Mouse (Mus musculus) frontal cortex, postnatal 36 days (tissue): ENCODE data around the gene Nup214.
A peak's percentile ranks its signal among the peaks of the same experiment; 100 is the strongest.
"Not testable (repeated sequence)": the region's sequence is repeated elsewhere in the genome, so short reads cannot be mapped to it uniquely, and the experiment has no call there.

Experiments
- DNase-seq, 2 experiments: peaks; one replicate each; pipeline ENCODE4 v3.0.0; 2022; ENCODE audit warnings: low spot score in 2 of 2

Gene Nup214

DNA sequence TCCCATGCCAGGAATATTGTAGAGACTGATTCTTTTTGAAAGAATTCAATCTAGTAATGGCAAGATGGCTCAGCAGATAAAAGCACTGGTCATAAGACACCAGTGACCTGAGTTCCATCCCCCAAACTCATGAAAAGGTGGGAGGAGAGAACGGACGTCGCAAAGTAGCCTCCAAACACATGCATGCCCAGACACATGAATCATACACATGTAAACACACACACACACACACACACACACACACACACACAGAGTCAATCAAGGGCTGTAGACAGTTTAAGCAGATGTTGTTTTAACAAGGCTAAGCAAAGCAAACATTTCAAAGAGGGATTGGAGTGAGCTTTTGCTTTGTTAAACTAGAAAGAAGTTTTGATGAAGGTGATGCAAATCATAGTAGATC lies 10.0 kb upstream of the Nup214 start:
- no peak for DNase-seq

DNA sequence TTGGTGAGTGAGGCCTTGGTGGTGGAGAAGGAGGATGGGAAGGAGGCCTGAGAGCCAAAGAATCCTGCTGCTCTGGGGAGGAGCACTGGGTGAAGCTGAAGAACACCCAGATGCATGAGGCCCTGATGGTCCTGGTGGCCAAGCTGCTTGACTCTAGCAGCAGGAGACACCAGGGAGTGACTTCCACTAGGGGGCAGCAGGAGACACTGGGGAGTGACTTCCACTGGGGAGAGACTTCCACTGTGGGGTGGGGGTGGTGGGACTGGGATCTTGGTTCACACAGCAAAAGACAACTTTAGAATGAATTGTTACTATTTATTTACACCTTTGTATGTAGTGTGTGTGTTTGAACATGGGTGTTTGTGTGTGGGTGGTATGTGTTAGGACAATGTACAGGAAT lies 9.1 kb upstream of the Nup214 start:
- DNase-seq, result peak in 1 of 2 experiments; percentile 14

DNA sequence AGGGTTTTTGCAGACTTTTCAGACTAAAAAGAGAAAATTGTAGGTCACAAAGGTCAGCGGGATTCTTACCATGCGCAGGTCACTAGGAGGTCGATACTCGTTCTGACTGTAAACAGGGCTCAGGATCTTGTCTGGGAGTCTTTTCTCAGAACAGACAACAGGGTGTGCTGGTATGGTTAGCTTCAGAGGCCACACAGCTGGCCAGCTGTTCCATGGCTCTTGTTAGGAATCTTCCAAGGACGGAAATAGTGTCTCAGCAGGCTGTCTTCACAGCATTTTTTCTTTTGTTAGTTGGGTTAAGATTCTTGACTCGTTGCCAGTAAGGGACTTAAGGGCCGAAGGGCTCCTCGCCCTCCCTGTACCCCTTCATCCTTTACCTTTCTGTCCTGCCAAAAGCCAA lies 7.4 kb upstream of the Nup214 start:
- DNase-seq, result no peak

- DNase-seq, result no peak
Measured at GRCm38 (mm10) chr2:31972589-31972988, 1.6 kb upstream of the Nup214 start.

GRCm38 (mm10) chr2:31974809-31975371 lies 654 bp downstream of the Nup214 start:
- no peak for DNase-seq

DNA sequence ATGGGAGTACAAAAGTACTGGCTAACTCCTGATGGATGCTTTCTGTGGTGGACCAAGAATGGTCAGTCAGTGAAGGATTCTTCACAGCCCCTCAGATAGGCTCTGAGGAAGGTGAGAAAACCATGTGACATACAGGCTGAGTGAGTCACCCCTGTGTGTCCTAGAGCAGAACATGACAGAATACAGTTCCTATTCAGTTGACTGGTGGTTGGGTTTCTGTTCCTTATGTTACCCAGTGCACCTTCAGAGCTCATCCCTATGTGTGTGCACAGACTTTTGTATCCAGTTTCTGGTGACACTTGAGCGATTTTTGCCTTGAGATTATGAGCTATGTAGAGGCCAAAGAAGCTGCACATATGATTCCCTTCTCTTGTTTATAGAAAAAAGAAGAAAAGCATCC lies 13.5 kb downstream of the Nup214 start:
- no peak for DNase-seq

DNA sequence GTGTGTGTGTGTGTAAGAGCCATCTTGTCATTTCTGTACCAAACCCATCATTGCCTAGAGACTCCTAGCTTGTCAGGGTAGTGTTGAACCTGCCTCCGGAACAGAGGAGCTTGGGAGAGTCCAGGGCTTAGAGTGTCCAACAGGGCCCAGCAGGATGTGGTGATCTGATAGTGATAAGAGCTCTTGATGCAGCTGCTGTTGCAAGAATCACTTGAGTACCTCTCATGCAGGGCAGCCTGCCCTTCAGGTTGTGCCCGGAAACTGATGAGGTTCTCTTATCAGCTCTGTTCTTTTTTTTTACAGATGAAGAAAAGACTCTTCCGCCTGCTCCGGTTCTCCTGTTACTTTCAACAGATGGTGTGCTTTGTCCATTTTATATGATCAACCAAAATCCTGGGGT lies 16.7 kb downstream of the Nup214 start:
- no peak for DNase-seq

GRCm38 (mm10) chr2:31994896-31995295 lies 20.7 kb downstream of the Nup214 start:
- no peak for DNase-seq

- peak; percentile 74 to 80 for DNase-seq
Measured at GRCm38 (mm10) chr2:31996060-31996459, 21.8 kb downstream of the Nup214 start.

DNA sequence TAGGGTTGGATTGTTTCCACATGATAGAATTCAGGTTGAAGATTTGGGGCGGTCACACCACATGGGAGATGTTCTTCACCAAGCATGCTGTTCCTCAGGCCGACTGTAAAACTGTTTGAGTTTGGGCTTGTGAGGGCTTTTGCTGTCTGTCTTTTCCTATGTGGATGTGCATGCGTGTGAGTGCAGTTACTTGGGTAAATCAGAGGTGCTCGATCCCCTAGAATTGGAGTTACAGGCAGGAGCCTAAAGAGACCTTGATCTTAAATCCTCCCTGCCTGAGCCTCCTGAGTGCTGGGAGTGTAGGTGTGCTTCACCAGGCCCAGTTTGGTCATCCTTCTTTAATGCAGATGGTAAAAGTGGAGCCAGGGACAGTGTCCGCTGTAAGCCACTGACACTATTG lies 23.3 kb downstream of the Nup214 start:
- no peak for DNase-seq

DNA sequence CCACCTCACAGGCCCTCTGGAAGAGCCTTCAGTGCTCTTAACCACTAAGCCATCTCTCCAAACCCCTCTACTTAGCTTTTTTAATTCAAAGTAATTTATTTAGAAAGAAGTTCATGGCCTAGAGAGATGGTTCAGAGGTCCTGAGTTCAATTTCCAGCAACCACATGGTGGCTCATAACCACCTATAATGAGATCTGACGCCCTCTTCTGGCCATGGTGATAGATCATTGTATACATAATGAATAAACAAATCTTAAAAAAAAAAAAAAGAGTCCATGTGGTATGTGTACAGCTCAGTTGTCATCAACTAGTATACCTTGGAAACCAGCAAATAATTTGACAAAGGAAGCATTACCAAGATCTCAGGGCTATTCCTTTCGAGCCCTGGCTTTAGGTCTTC lies 24.2 kb downstream of the Nup214 start:
- no peak for DNase-seq

DNA sequence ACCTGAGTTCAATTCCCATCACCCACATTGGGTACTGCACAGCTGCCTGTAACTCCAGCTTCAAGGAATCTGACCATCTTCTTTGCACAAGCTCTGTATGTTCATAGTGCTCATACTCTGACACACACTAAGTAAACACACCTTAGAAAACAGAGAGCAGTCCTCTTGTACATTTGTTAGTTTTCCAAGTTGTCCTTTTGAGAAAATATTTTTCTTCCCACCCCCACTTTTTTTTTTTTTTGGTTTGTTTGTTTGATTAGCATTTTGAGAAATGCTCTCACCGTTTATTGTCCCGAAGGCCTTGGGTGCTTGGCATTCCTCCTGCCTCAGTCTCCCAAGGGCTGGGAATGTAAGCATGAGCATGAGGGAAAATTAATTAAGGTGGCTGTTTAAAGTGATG lies 34.1 kb downstream of the Nup214 start:
- DNase-seq, result no peak

GRCm38 (mm10) chr2:32008716-32009115 lies 34.5 kb downstream of the Nup214 start:
- DNase-seq, result no peak

DNA sequence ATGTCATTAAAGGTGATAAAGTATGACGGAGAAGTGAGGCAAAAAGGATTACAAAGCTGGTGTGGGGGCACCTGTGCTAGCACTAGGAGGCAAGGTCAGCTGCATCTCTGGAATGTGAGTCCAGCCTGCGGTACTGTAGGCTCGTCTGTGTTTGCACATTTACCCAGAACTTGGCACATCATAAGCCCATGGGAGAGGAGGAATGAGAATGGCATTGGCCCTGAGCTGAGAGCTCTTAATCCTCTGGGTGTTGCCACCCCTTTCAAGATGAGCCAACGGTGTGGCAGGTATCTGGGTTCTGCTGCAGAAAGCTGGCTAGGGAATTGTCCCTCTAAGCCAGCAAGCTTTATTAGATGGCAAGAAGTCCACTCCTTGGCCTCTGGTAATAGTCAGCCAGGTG lies 45.5 kb downstream of the Nup214 start:
- DNase-seq, result no peak

GRCm38 (mm10) chr2:32020229-32020628 lies 46.0 kb downstream of the Nup214 start:
- DNase-seq, result no peak

- no peak for DNase-seq
Measured at GRCm38 (mm10) chr2:32024372-32024771, 50.1 kb downstream of the Nup214 start.

DNA sequence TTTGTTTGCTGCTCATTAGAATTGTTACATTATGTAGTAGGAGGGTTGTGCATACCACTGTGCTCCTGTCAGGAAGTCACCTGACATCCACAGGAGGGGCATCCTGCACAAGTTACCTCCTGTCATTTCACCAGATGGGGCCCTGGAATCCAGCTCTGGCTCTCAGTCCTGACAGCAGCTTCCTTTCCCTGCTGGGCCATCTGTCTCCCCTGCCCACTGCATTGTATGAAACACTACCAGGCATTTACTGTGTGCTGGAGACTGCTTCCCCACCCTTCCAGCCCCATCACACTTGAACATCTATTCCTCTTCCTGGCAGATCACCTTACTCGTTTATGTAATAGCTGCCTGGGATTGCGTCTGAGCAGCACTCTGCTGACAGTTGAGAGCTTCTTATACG lies 55.4 kb downstream of the Nup214 start:
- peak; percentile 41 to 54 for DNase-seq

- DNase-seq, result no peak
Measured at GRCm38 (mm10) chr2:32033436-32033835, 59.2 kb downstream of the Nup214 start.

DNA sequence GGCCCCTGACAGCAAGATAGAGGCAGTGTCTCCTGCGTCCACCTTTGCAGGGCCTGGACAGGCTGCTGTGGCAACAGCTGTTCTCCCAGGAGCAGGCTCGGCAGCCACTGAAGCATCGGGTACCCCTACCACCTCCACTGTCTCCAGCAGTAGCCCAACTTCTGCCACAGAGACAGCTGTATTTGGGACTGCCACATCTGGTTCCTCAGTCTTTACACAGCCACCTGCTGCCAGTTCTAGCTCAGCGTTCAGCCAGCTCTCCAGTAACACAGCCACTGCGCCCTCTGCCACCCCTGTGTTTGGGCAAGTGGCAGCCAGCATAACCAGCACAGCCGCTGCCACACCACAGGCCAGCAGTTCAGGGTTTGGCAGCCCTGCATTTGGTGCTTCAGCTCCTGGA lies 60.0 kb downstream of the Nup214 start:
- no peak for DNase-seq

DNA sequence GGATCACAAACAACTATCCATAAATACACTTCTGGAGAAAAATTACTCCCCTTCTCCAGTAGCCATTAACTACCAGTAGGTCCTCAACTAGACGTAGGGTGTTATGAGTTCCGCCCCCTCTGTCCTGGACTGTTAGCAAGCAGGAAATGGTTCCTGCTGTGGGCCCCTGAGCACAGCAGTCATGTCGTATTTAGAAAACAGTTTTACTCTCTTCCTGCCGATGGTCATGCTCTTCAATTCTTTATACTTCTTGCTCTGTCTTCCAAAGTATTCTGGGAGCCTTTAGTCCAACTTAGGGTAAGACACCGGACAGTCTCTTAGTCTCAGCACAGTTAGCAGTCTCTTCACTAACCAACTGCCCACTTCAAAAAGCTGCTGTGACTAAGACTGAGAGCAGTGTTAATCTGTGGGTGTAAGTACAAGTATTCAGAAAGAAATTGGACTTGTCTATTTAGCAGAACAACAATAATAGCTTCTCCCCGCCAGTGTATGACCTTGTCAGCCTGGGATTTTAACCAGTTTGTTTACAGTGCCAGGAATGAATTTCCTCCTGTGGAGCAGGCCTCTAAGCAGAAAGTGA lies 63.1 kb downstream of the Nup214 start:
- DNase-seq, result no peak

DNA sequence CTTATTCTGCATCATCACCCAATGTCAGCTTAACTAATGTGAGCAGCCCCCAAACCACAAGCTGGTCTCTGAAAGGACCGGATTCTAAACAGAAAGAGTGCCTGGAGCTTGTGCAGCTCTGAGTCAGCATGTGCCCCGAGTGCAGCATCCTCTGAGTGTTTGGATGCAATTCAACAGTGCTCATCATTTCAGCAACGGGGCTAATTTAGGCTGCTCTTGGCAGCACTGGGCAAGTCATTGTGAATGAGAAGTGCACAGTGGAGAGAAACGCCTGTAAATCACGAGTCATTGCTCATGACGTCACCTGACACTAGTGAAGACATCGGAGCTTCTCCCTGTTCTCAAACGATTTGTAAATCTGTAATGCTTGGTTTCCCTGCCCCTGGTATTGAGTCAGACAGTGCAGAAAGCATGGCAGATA lies 64.4 kb downstream of the Nup214 start:
- peak; percentile 57 to 73 for DNase-seq

DNA sequence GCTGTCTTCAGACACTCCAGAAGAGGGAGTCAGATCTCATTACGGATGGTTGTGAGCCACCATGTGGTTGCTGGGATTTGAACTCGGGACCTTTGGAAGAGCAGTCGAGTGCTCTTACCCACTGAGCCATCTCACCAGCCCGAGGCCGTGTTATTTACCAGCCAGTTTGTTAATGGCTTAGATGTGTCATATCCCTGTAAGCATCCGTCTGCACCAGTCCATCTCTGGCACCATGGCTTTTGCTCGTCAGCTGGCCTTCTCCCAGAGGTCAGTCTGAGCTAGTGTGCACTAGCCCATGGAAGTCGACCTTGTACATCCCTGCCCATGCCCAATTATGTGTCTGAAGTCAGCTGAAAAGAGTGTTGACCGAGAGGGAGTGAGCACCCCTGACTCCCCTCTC lies 66.4 kb downstream of the Nup214 start:
- not testable (repeated sequence) for DNase-seq

DNA sequence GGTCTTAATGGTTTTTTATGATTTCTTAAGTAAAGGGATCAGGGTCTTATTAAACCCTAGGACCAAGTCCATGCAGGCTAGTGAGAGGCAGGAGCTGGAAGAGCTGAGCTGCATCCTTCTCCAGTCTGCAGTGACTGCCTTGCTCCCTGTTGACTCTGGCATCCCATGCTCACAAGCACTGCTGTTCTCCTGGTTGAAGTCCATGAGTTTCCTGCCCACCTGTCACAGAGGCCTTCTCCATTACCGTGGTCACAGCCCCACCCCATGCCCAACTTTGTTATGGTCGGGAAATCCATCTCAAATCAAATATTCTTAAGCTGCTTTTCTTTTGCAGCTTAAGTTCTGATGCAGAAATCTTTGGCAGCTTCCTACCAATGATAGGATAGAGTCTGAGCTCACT lies 66.9 kb downstream of the Nup214 start:
- DNase-seq, result no peak

- no peak for DNase-seq
Measured at GRCm38 (mm10) chr2:32043836-32044235, 69.6 kb downstream of the Nup214 start.
